In the genomic region with DNA sequence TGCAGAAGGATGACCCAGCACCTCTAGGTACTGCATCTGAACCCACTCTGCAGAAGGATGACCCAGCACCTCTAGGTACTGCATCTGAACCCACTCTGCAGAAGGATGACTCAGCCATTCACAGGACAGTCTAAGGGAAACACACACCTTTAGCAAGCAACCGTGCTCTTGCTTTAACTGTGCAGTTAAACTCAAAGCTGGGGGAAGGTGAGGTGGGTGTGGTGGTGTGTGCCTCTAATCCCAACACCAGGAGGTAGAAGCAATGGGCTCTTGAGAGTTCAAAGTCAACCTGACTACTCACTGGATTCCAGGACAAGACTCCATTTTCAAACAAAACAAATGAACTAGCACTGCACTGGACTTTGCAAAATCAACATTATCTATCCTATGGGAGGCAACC, we compare ENCODE assay signal across 37 mouse cellular contexts. TPM values are rescaled to one million over a fixed set of nuclear protein-coding genes. Genes with fewer than 3 reads are reported as not detected.
"Had no signal": no experiment of that assay in that cellular context is flagged by ENCODE, and none has a peak within 500 bp of the region (broad histone marks: within the 10 kb centered on the region; RNA-seq: fewer than 3 reads in every experiment).

No protein-coding gene starts in this region.

- H3K9me3 ChIP-seq: heart, embryonic 10.5 days; heart, embryonic 12.5 days; heart, embryonic 13.5 days; heart, embryonic 15.5 days; hindbrain, embryonic 10.5 days; hindbrain, embryonic 12.5 days; hindbrain, embryonic 13.5 days; hindbrain, embryonic 15.5 days; intestine, embryonic 15.5 days; kidney, embryonic 15.5 days had no signal

- H3K9ac ChIP-seq: heart, embryonic 12.5 days; heart, embryonic 13.5 days; heart, embryonic 15.5 days; hindbrain, embryonic 12.5 days; hindbrain, embryonic 13.5 days; hindbrain, embryonic 14.5 days; hindbrain, embryonic 15.5 days; intestine, embryonic 15.5 days; kidney, embryonic 15.5 days had no signal

- H3K36me3 ChIP-seq: heart, embryonic 13.5 days; heart, embryonic 15.5 days; hindbrain, embryonic 15.5 days; intestine, embryonic 15.5 days had no signal

- H3K27me3 ChIP-seq: heart, embryonic 12.5 days; heart, embryonic 13.5 days; heart, embryonic 15.5 days; hindbrain, embryonic 12.5 days; hindbrain, embryonic 13.5 days; hindbrain, embryonic 15.5 days; intestine, embryonic 15.5 days; kidney, embryonic 15.5 days had no signal

- H3K27ac ChIP-seq: heart, embryonic 10.5 days; heart, embryonic 13.5 days; heart, embryonic 15.5 days; hindbrain, embryonic 10.5 days; hindbrain, embryonic 12.5 days; hindbrain, embryonic 13.5 days; hindbrain, embryonic 14.5 days; hindbrain, embryonic 15.5 days; hindbrain, postnatal 0 days; intestine, embryonic 15.5 days; kidney, embryonic 15.5 days; kidney, postnatal 0 days; layer of hippocampus, adult 2 months; left cerebral cortex, adult 2 months had no signal

- H3K4me2 ChIP-seq: heart, embryonic 11.5 days; heart, embryonic 12.5 days; heart, embryonic 13.5 days; heart, embryonic 15.5 days; hindbrain, embryonic 12.5 days; hindbrain, embryonic 13.5 days; hindbrain, embryonic 14.5 days; hindbrain, embryonic 15.5 days; intestine, embryonic 15.5 days; kidney, embryonic 15.5 days had no signal

- DNase-seq: heart, postnatal 10 days; heart, postnatal 36 days; heart, postnatal 4 days; kidney, adult 11 months; kidney, adult 18-20 months; kidney, adult 2 months; kidney, adult 8-10 months; kidney, adult 9 months; kidney, postnatal 10 days; kidney, postnatal 14 days; kidney, postnatal 25 days; kidney, postnatal 36 days; kidney, postnatal 4 days; layer of hippocampus, adult 9-11 months; layer of hippocampus, postnatal 36 days had no signal

- H3K4me3 ChIP-seq: heart, embryonic 10.5 days; heart, embryonic 12.5 days; heart, embryonic 13.5 days; heart, embryonic 15.5 days; hindbrain, embryonic 10.5 days; hindbrain, embryonic 12.5 days; hindbrain, embryonic 13.5 days; hindbrain, embryonic 15.5 days; intestine, embryonic 15.5 days; kidney, embryonic 15.5 days; layer of hippocampus, adult 2 months; left cerebral cortex, adult 2 months had no signal

- ATAC-seq: hindbrain, embryonic 16.5 days; hindbrain, postnatal 0 days; inflammation-experienced regulatory T-cells, adult 6 months; intestine, embryonic 15.5 days had no signal

RNA-seq across cellular contexts. Expression of gene Mchr1, which starts 50.4 kb away (rescaled TPM):
- total RNA-seq: heart, postnatal 10 days; heart, postnatal 25 days; heart, postnatal 36 days; heart, postnatal 4 days; hematopoietic stem cell, adult 5-6 weeks had no signal
- polyA plus RNA-seq: heart, embryonic 11.5 days; heart, embryonic 12.5 days; heart, embryonic 14.5 days; heart, postnatal 0 days; inflammation-experienced regulatory T-cells, adult 6 months had no signal
